Mouse (Mus musculus) E14TG2a.4 (cell line): ENCODE results near the gene Tbca.

Experiments
- H3K27me3 ChIP-seq: 2 replicates; pipeline ENCODE4 v1.6.1; 2014; ENCODE audit warnings: low read length, control low read depth; ENCODE audit not compliant: insufficient read depth
- H3K36me3 ChIP-seq: 2 replicates; pipeline ENCODE4 v1.6.1; 2014; ENCODE audit warnings: low read length, control low read depth; ENCODE audit not compliant: insufficient read depth
- H3K4me1 ChIP-seq: replicated peaks from 2 replicates; pipeline ENCODE4 v1.6.1; 2014; ENCODE audit warnings: low read depth, low read length, control low read depth
- H3K4me3 ChIP-seq: replicated peaks from 2 replicates; pipeline ENCODE4 v1.5.1; 2014; ENCODE audit warnings: mild to moderate bottlenecking, low read length
- H3K9me3 ChIP-seq: 2 replicates; pipeline ENCODE4 v1.6.1; 2014; ENCODE audit warnings: low read length, control low read depth
- CTCF ChIP-seq: conservative IDR thresholded peaks from 2 replicates; pipeline ENCODE4 v1.5.1; 2014; ENCODE audit warnings: low read length
- NANOG ChIP-seq: IDR thresholded peaks from 2 replicates; pipeline ENCODE4 v1.6.1; 2014; ENCODE audit warnings: borderline replicate concordance, low read length, mixed read lengths
- POU5F1 ChIP-seq: IDR thresholded peaks from 2 replicates; pipeline ENCODE4 v1.6.1; 2014; ENCODE audit warnings: low read length, borderline replicate concordance

Gene Tbca

DNA sequence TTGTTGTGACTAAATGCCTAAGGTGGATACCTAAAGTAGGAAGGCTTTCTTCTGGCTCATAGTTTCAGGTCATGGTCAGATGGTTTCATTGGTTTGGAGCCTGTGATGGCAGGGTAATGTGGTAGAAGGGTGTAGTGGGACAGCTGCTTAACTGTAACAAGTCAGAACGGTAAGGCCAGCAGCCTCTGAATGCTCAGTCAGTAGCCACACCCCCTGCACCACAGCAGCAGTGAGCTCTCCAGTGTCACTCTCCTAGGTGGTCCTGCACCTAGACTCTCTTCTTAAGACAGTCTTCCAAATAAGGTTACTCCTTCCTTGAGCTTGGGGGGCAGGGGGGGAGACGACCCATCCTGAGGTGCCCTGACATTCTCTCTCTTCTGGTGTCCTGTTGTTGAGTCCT, 39.1 kb downstream of the Tbca start:
- TF ChIP-seq NANOG: no peak
- TF ChIP-seq CTCF: no peak
- no peak for TF ChIP-seq POU5F1
- Histone ChIP-seq H3K4me3 (no peak overlapping the region), H3K36me3 (peaks cover 31% of the 10 kb centered on the region), H3K27me3 (no peaks in the 10 kb centered on the region), H3K4me1 (peaks cover 6% of the 10 kb centered on the region), H3K9me3 (no peaks in the 10 kb centered on the region)

DNA sequence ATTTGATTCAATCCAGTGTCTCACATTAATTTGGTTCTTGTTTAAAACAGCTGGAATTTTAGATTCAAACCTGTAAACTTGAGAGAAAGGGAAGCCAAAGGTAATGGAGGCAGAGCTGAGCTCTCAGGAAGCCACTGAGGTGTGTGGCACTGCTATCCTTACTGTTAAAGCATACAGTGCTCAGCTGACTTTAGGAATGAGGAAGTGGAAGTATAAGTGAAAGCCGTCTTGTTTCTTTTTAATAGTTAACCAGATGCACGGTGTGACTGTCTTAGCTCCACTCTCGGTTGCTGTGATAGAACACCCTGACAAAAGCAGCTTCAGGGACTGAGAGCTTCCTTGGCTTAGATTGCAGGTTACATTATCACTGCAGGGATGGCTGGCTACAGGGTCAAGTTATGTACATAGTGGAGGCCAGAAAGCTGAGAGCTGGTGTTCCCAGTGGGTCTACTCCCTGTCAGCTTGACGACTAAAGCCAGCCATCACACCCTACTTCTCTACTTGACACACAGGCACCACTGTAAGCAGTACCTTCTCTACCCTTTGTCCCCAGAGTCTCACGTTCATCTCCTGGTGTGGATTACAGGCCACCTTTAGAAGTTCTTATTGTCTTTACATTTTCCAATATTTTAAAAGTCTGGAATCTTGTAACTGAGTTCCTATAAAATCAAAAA, 49.5 kb downstream of the Tbca start:
- TF ChIP-seq NANOG (no peak), CTCF (no peak), POU5F1 (no peak)
- Histone ChIP-seq H3K4me1 (peaks cover 14% of the 10 kb centered on the region), H3K36me3 (peaks cover 62% of the 10 kb centered on the region), H3K27me3 (no peaks in the 10 kb centered on the region), H3K4me3 (no peak overlapping the region), H3K9me3 (no peaks in the 10 kb centered on the region)

DNA sequence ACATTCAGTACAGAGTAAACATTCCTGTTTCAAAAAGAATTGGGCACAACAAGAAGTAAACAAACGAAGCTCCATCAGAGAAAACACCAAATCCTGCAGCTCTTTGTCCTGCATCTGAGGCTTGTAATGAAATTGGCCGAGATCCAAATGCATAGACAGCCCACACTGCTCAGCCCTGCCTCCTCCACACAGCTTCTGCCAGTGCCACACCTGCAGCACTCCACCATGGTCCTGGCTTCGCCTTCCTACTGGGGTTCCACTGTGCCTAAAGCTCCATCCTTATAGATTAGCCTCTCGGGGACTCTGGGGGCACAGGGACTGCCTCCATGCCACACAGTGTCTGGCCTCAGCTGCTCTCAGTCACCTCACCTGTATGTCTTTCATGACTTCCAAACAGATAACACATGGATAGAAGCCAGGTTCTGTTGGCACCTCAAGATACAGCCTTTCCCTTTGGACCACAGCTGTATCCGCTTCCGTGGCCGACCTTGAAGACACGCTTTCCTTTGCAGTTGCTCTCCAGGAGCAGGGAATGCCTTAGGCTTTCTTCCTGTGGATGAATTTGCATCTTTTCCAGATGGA, 50.1 kb downstream of the Tbca start:
- peaks cover 57% of the 10 kb centered on the region for H3K36me3 ChIP-seq
- no peaks in the 10 kb centered on the region for H3K9me3 ChIP-seq
- no peaks in the 10 kb centered on the region for H3K27me3 ChIP-seq
- TF ChIP-seq CTCF (no peak), POU5F1 (no peak), NANOG (no peak)
- no peak overlapping the region for H3K4me3 ChIP-seq
- H3K4me1 ChIP-seq: peaks cover 20% of the 10 kb centered on the region

DNA sequence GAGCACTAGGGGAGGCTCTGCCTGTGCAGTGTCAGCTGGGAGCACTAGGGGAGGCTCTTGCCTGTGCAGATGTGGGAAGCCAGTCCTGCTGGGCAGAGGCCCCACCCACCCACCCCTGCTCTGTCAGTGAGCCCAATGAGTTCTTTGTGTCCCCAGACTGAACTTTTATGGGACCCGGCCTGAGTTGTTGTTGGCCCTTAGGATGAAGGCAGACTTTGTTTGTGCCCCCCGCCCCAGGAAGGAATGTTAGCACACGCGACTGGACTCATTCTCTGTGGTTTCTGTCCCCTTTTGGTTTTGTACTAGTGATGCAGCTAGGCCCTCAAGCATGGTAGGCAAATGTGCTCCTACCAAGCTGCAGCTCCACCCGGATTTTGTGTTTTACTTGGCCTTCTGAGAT, 54.5 kb downstream of the Tbca start:
- H3K9me3 ChIP-seq: no peaks in the 10 kb centered on the region
- H3K36me3 ChIP-seq: peaks cover 23% of the 10 kb centered on the region
- TF ChIP-seq NANOG (no peak), CTCF (no peak)
- H3K27me3 ChIP-seq: no peaks in the 10 kb centered on the region
- no peak overlapping the region for H3K4me3 ChIP-seq
- peaks cover 30% of the 10 kb centered on the region for H3K4me1 ChIP-seq

DNA sequence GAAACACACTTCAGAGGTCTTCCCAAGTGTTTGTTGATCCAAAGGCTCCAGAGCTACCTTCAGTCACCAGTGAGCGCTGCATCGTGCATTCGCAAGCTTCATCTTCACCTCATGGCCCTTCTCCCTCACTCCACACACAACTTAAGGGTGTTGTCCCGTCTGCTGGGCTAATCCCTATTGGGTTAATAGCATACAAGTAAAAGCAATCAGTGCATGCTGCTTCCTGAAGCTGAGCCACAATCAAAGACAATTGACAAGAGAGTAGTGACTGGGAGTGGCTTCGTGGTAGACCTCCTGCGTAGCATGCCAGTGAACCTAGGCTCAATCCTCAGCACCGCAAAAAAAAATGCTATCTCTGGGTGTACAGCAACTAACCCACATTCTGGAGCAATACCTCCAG, 59.2 kb downstream of the Tbca start:
- no peak overlapping the region for H3K4me3 ChIP-seq
- TF ChIP-seq POU5F1: no peak
- TF ChIP-seq NANOG: peak; percentile 67; the same call in 1 of the 2 replicates
- no peak for TF ChIP-seq CTCF
- H3K36me3 ChIP-seq: no peaks in the 10 kb centered on the region
- H3K9me3 ChIP-seq: no peaks in the 10 kb centered on the region
- H3K27me3 ChIP-seq: peaks cover 17% of the 10 kb centered on the region
- peaks cover 33% of the 10 kb centered on the region for H3K4me1 ChIP-seq

DNA sequence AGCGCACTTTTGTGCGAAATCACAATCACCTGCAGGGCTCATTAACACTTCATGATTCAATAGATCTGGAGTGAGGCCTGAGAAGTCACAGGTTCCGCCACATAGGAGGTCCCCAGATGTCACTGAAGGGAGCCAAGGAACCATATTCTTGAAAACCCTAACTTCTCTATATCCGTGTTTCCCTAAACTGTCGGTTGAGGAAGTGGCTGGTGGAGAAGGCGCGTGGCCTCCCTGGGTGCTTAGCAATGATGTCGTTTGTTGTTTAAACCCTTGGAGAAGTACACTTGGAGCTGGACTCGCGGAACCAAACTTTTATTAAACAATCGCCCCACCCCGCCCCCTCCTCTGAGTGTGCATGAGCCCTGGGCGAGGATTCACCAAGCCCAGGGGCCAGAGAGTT, 60.6 kb downstream of the Tbca start:
- peaks cover 34% of the 10 kb centered on the region for H3K4me1 ChIP-seq
- no peaks in the 10 kb centered on the region for H3K9me3 ChIP-seq
- H3K27me3 ChIP-seq: peaks cover 22% of the 10 kb centered on the region
- TF ChIP-seq NANOG (no peak), CTCF (no peak), POU5F1 (no peak)
- H3K36me3 ChIP-seq: no peaks in the 10 kb centered on the region
- no peak overlapping the region for H3K4me3 ChIP-seq

DNA sequence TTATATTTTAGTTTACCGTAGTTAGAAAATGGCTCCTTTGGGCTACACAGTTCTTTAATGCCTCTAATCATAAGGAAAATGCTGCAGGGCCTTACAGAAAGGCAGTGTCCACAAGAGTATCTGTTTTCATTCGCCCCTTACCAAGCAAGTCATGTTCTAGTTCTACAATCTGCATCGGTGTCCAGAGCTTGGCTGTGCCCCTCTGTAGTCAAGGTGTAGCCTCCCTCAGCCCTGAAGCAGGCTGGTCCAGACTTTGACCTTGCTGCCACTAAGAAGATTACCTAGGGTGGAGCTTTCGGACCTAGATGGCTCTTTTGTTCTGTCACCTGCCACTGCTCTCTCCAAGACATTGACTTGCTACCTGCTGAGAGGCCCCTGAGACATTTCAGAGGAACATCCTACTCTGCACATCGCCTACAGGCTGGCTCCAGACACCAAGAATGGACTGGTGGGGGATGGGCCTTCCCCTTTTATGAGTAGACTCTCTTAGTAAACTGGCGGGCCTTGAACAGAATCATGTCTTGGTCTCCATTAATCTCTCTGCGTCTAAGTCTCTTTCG, 69.4 kb downstream of the Tbca start:
- H3K36me3 ChIP-seq: no peaks in the 10 kb centered on the region
- TF ChIP-seq NANOG (0 out of 2 replicates have a peak, but pooled peaks have one; percentile 16), POU5F1 (no peak)
- no peaks in the 10 kb centered on the region for H3K9me3 ChIP-seq
- H3K4me3 ChIP-seq: 0 out of 2 replicates have a peak overlapping the region, but pooled peaks have one; percentile 10
- H3K27me3 ChIP-seq: peaks cover 10% of the 10 kb centered on the region; the same call in 1 of the 2 replicates
- H3K4me1 ChIP-seq: peaks cover 89% of the 10 kb centered on the region

DNA sequence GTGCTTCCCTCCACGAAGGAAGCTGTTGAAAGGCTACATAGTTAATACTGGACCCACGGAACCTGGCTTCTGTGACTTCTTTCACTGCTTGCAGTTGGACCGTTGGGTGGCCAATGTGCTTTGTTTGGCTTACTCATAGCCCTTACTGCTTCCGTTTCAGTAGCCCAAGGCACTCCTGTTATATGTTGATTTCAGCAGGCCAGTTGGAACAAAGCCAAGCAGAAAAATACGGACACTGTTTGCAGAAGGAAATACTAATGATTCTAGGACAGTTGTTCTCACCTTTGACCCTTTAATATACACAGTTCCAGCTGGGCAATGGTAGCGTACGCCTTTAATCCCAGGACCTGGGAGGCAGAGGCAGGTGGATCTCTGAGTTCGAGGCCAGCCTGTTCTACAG, 70.5 kb downstream of the Tbca start:
- H3K4me1 ChIP-seq: peaks cover 89% of the 10 kb centered on the region
- H3K27me3 ChIP-seq: peaks cover 6% of the 10 kb centered on the region; the same call in 1 of the 2 replicates
- H3K4me3 ChIP-seq: no peak overlapping the region
- TF ChIP-seq NANOG (no peak), POU5F1 (no peak), CTCF (no peak)
- no peaks in the 10 kb centered on the region for H3K36me3 ChIP-seq
- no peaks in the 10 kb centered on the region for H3K9me3 ChIP-seq
